Mouse (Mus musculus) A20 (cell line): ENCODE measurements around the gene Dok5.

Experiments used
- DNase-seq: peaks from one replicate; pipeline ENCODE4 v3.0.0-alpha.2; 2011; ENCODE audit warnings: low read depth, low spot score

The Dok5 gene

DNA sequence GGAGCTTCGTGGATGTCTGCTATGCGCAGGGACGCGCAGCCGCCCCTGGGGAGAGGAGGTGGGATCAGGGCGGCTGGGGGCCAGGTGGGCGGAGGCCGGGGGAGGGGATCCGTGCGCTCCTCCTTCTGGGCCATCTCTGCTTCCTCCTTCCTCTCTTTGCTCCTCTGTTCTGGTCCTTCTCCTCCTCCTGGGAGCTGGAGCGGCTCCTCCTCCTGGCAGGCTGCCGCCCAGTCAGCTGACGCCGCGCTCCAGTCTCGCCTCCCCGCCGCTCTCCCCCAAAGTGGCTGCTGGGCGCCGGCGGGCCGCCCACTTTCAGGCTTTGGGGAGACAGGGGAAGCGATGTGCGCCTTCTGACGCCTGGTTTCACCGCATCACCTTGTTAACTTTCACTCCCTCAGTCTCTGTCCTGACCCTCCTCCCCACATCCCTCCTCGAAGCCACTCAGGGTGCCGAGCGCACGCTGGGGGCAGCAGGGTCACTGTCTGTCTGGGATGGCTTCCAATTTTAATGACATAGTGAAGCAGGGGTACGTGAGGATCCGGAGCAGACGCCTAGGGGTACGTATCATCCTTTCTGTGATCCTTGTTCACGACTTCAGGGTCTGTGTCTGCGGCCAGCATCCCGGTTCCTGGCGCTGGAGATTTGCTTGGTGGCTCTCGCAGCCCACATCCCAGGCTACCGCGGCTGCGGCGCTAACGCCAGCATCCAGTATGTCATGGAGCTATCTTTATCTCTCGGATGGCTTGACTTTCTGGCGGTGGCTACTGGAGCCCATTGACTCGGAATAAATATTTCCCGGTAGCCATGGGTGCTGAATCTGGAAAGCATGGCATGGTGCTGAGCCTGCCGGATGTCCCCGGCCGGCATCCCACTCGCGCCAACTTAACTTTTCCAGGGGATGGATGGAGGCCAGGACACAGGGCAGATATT is at the start of gene Dok5:
Gene Dok5, plus strand, starts transcription at position 176 of the 930 bp plus-strand sequence.
- DNase-seq, result no peak

DNA sequence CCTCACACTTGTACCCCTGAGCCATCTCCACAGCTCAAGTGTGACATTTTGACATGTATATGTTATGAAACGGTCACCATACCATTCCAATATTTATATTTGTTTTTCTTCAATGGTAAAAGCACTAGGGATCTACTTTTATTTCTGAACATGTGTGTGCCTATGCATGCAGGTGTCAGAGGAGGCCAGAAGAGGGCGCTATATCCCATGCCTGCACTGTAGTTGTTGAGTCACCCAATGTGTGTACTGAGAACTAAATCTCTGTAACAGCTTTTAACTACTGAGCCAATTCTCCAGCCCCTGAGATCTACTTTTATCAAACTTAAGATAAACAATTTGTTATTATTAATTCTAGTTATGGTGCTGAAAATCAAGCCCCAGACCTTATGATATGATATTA is 48.2 kb upstream of the Dok5 start:
- no peak for DNase-seq

DNA sequence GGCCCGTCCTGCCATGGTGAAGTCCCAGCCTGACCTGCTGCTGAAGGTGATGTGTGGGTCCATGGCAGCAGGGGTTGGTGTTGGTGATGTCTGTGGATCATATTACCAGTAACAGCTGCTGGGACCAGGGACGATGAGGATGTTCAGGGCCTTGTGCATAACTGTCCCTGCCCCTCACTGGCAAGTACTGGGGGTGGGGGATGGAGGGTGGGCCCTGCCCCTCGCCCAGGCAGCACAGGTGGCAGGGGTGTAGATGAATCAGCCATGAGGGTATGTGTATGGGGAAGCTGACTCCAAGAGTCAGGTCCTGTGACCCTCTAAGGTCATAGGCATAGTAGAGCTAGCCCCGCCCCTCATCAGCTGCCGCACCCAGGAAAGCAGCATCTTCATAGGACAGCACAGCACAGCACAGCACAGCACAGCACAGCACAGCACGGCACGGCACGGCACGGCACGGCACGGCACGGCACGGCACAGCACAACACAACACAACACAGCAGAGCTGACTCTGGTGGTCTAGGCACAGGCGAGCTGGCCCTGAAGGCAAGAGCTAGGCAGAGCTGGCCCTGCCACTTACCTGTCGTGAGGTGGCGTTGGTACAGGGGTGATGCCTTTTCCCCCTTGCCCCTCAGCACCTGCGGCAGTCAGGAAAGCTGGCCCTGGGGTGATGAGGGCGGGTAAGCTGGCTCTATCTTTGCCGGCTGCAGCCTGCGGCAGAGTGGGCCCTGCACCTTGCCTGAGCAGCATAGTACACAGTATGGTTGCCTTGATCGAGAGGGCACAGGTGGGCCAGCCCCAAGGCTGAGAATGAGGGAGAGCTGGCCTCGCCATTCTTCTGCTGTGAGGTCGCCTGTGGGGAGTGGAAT is 36.3 kb upstream of the Dok5 start:
- no peak for DNase-seq

DNA sequence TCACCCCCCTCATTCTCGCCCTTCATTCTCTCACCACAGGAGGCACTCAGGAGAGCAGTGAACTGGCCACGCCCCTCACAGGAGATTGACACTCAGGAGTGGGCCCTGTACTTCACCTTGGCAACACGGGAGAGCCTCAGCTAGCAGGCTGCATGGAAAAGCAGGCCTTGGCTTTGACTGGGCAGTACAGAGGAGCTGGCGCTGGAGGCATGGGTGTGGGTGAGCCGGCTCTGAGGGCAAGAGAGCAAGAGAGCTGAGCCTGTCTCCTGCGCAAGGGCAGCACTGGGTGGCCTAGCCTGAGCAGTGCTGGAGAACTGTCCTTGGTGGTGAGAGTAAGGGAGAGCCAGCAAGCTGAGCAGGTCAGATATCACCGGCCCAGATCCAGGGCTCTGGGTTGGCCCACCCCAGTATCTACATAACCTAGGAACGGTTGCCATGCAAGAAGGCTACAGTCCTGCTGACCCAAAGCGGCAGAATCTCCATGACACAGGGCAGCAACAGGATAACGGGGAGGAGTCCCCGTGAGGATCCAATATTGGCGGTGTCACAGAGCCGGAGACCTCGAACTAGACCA is 35.6 kb upstream of the Dok5 start:
- no peak for DNase-seq

DNA sequence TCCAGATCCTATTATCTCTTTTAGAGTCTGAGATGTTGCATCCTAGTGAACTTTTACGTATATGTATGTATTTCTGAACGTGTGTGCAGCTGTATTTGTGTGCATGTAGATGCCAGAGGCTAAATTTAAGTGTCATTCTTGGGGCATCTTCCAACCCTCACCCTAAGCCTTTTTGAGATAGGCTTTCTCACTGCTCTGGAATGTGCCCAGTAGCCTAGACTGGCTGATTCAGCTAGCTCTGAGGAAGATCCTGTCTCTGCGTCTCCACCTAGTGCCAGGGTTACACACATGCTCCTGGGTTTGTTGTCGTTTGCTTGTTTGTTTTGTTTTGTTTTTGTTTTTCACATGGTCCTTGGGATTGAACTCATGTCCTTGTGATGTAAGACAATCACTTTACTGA is 31.1 kb upstream of the Dok5 start:
- DNase-seq, result no peak

DNA sequence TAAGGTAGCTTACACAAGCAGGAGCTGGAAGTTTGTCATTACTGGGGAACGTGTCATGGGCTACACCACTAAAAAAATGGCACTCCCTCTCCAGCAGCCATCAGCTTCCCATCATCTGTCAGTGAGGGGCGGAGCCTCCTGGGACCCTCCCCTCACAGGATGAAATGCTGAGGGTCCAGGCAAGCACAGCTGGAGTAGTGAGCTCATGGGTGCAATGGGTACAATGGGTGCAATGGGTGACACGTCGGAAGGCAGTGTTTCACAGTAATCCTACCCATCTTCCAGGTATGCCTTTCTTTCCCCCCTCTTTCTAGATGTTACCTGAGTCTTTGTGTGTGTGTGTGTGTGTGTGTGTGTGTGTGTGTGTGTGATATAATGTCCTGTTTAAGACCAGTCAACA is 25.1 kb upstream of the Dok5 start:
- DNase-seq, result no peak

DNA sequence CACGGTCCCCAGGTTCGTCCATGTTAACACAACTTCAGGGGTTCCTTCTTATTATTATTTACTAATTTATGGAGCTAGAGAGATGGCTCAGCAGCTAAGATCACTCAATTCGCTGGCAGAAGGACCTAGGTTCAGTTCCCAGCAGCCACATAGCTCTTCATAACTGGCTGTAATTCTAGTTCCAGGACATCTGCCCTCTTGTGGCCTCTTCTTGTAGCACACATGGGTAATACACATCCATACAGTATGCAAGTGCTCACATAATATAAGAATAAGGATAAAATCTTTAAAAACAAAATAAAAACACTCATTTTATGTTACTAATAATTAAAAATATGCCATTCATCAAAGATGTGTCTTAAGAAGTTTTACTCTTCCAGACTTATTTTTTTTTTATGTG is 23.9 kb upstream of the Dok5 start:
- no peak for DNase-seq

DNA sequence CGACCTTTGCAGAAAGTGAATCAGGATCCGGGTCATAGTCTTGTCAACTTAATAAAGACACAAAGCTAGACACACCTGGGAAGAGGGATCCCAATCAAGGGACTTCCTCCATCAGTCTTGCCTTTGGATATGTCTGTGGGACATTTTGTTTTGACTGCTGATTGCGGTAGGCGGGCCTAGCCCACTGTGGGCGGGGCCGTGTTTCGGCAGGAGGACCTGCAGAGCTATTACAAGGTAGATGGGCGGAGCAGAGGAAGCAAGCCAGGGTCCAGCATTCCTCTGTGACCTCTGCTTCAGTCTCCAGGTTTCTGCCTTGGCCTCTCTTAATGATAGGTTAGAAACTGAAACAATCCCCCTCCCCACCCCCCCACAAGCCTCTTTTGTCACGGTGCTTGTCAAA is 22.7 kb upstream of the Dok5 start:
- no peak for DNase-seq

DNA sequence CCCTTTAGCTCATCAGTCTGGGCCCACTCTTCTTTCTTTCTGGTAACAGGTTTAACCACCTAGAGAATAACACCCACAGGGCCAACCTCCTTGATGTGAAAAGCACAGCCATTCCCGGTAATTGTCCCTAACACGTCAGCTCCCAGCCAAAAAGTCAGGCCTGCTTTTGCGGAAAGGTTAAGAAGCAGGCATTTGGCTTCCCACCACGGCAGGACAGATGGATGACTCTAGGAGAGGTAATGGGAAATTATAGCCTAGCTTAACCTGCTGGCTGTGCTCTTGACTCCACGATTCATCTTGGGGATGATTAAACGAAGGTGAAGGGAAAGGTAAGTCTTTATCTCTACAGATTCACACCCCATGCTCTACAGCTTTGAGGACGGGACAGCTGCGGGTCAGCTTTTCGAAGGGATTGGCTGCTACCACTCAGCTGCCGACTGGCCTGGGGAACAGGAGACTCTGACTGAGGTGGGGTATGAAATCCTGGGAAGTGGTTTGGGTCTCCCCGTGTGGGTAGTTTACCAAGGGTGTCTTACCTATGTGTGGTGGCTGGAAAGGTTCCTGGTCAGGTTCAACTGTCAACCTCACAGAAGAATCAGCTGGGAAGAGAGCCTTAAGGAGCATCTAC is 18.8 kb upstream of the Dok5 start:
- no peak for DNase-seq

DNA sequence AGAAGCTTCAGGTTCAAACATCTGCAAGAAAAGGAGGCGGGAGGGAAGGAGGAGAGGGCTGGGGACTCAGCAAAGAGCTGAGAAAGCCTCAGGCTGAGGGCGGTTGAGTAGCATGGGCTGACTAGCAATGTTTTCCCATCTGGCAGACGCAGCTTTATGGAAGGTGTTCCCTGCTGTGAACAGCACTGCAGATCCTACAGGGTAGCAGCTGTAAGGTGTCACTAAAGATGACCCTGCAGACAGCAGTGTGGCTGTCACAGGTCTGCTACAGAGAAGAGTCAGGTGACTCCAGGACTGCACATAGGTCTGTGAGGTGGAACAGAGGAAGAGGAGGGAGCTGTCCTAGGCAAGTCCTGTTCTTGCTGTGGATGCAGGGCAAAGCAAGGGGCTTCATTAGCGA is 11.2 kb upstream of the Dok5 start:
- DNase-seq, result no peak

DNA sequence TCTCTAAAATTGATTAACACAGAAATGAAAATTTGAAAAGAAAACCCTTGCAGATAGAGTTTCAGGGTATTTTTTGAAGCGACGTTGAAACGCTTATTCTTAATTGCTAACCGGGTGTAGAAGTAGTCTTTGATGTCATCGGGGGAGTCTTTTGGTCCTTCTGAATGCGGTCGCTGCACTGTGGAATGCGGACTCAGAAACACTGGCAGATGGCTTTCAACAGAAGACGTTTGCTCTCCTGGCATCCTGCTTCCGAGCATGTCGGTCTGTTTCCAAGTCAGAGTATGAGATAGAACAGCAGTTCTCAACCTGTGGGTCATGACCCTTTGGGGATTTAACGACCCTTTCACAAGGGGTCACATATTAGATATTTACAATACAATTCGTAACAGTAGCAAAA is 7.5 kb upstream of the Dok5 start:
- no peak for DNase-seq

DNA sequence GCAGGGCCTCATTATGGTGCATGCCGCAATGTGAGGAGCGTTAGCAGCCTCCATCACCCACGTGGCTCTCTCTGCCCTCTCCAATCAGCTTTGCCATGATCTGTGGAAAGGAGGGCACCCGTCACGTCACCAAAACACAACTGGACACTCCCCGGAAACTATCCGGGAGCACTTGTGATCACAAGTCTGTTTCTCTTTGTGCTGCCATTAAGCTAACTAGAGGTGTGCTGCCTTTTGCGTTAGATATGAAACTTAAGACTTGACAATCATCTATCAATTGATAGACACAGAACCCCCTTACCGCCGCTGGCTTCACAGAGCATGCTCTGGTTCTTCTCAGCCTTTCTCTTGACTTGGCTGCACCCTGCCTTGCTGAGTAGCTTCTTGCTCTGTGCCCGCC is 6.9 kb upstream of the Dok5 start:
- no peak for DNase-seq

DNA sequence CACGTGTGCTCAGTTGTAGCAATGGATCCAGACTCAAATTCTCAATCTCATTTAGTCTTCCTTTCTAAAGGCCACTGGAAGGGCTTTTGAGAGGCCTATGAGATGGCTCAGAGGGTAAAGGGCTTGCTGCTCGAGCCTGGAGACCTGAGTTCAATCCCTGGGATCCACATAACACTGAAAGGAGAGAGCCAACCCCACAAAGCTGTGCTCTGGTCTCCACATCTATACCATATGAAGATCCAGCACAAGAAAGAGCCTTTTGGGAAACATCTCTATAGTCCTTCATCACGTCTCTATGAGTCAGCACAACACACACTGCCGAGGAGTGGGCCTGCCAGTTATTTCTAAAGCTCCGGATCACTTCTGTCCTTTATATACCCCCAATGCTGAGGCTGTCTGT is 5.8 kb upstream of the Dok5 start:
- no peak for DNase-seq

DNA sequence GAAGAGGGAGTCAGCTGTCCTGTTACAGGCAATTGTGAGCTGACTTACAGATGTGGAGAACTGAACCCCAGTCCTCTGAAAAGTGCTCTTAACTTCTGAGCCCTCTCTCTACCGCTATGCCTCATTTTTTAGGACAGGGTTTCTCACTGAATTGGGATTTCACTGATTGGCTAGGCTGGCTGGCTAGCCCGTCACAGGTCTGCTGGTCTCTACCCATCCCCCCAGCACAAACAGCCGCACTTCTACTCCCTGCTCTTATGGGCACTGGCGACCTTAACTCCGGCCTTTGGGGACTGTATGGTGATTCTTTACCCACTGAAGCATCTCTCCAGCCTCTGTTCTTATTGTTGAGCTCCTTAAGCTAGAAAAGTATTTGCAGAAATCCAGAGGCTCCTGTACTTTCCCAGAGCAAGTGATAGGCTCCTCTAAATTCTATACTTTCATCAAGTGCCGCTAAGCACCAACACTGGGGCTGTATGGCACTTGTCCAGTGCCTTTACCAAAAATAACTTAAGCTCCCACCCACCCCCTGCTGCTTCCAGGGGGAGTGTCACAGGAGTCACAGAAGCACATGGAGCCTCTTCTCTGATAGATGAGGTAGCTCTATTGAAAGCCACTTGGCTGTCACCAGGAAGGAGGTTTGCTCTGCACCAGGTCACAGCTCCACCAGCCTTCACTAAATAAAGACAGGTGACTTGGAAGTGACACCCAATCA is 4.5 kb upstream of the Dok5 start:
- no peak for DNase-seq

DNA sequence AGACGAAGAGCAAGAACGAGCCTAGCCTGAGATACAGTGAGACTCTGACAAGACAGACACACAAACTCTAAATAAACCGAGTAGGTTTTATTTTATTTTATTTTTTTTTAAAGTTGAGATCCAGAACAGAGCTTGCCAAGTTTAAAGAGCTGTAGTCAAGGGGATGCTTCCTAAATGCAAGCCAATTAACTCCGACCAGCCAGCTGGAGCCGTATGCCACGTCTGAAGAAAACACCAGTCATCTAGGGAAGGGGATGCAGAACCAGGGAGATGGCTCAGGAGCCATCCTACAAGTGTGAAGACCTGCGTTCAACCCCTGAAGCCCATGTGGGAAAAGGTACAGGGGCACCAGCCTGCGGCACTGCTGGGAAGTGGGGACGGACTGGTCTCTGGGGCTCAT is 2.7 kb upstream of the Dok5 start:
- DNase-seq, result no peak

DNA sequence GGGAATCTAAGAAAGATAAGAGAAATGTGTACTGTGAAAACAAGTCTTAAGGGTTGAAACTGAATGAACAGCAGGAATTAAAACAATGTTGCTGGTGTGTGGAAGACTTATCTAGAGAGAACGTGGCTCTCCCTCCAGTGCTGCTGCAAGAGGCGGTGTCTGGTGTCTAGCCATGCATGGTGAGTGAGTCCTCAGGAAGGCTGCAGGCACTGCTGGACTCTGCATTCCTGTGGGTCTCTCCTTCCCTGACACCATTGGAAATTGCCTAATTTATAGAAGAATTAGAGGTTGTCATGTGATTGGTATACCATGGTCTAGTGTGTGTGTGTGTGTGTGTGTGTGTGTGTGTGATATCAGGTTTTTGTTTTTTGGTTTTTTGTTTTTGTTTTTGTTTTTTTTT is 1.9 kb upstream of the Dok5 start:
- DNase-seq, result no peak

DNA sequence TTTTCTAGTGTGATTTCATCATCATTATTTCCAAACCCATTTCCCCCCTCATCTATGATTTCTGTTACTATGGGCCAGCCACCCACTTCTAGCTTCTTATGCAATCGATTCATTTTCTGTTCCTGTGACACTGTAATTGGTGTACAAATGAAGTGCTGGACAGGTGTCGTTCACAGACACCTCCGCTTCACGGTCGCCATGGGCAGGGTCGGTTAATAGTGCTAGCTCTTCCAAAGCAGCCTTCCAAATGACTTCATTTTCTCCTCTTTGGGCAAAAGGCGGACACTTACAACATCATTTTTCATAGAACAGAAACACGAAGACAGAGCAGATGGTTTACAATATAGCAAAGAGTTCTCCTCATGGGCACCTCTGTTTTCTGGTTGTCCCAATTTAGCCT is 1.5 kb upstream of the Dok5 start:
- DNase-seq, result no peak

DNA sequence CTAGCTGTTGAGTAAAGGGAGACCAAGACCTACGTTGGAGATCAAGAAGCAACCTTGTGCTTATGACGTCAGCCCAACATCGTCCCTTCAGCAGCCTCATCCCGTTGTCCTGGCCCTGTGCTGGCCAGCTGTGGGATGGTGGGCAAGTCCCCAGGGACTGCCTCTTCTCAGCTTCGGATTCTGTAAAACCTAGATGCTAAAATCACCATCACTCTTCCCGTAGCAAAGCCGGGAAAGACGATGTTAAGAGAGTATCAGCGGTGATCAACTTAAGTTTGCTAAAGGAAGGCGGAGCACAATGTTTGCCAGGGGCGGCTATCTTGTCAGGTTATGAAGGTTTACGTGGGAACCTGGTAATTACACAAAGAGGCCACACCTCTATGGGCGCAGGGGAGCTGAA is 826 bp upstream of the Dok5 start:
- DNase-seq, result no peak

DNA sequence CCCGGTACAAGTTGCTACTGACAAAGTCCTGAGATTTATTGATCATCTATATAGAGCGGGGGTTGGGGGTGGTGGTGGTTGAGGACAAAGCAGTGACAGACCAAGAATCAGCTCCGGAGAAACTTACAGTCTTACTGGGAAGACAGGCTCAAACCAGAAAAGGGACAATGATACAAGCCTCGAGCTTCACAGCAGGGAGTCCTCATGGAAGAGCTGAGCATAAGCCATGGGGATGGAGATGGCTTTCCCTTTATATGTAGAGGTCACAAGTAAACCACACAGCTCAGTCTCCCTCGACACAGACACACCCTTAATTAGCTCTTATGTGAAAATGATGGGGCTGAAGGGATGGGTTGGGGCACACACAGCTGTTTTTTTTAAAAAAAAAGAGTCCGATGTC is 402 bp upstream of the Dok5 start:
- no peak for DNase-seq

DNA sequence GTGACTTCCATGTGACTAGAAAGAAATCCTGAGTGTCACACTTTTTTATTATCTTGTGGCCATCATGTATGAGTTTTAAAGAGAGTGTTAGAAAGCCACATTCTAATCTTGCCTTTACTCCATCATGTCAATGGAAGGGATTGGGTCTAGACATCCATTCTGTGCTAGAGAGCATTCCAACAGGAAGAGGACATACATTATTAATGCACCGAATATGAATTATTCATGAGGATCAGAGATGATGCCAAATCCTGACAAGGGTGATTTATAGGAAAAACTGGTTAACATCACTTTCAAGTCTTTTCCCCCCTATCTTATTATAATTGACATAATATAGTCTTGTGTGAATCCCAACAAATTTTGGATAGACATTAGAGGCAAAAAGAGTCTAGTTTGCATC is 2.1 kb downstream of the Dok5 start:
- no peak for DNase-seq

DNA sequence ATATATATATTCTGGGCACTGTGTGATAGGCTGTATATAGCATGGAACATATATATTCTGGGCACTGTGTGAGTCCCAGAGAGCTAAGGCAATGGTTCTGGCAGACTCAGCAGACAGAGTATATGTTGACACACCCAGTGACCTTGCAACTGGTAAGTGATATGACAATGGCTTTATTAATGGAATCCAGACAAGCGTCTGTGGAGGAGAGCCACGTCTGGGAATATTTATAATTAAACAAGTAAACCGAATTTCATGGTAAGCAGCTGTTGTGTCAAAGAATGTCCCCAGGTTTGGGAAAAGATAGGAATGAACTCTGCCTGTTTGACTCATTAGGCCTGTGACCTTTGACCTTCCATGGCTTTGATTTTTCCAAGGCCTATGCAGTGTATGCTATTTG is 2.8 kb downstream of the Dok5 start:
- no peak for DNase-seq
